Mouse (Mus musculus) heart, embryonic 11.5 days (tissue): ENCODE results near the gene Duoxa1. TPM values are rescaled to one million over a fixed set of nuclear protein-coding genes. Genes with fewer than 3 reads are reported as not detected.

Experiments used
- ATAC-seq: fragments of 200-750 bp; cut with Nextera tagmentation; replicated peaks from 2 replicates; pipeline ENCODE4 v1.8.0; 2017; ENCODE audit warnings: moderate library complexity; ENCODE audit not compliant: insufficient number of reproducible peaks, low FRiP score, low TSS enrichment
- H3K27ac ChIP-seq: fragments of 300-500 bp; sonication (generic); 2 replicates; pipeline ENCODE4 v1.5.1; 2014; ENCODE audit warnings: mild to moderate bottlenecking, low read depth, low read length
- H3K27me3 ChIP-seq: fragments of 300-500 bp; sonication (generic); 2 replicates; pipeline ENCODE4 v1.6.1; 2014; ENCODE audit warnings: mild to moderate bottlenecking, low read length, mixed read lengths; ENCODE audit not compliant: control insufficient read depth, insufficient read depth
- H3K36me3 ChIP-seq: fragments of 300-500 bp; sonication (generic); 2 replicates; pipeline ENCODE4 v1.6.1; 2014; ENCODE audit warnings: mild to moderate bottlenecking, low read length, moderate library complexity, mixed read lengths; ENCODE audit not compliant: control insufficient read depth, insufficient read depth
- H3K4me1 ChIP-seq: fragments of 300-500 bp; sonication (generic); 2 replicates; pipeline ENCODE4 v1.6.1; 2014; ENCODE audit warnings: low read length; ENCODE audit not compliant: control insufficient read depth, insufficient read depth
- H3K4me2 ChIP-seq: fragments of 300-500 bp; sonication (generic); 2 replicates; pipeline ENCODE4 v1.6.1; 2014; ENCODE audit warnings: mild to moderate bottlenecking, moderate library complexity
- H3K4me3 ChIP-seq: fragments of 300-500 bp; sonication (generic); 2 replicates; pipeline ENCODE4 v1.5.1; 2014; ENCODE audit warnings: low read depth, low read length
- H3K9ac ChIP-seq: fragments of 300-500 bp; sonication (generic); 2 replicates; pipeline ENCODE4 v1.6.1; 2014; ENCODE audit warnings: mild to moderate bottlenecking, low read depth, low read length, moderate library complexity
- H3K9me3 ChIP-seq: fragments of 300-500 bp; sonication (generic); replicated peaks from 2 replicates; pipeline ENCODE4 v1.6.1; 2016; ENCODE audit warnings: low read length; ENCODE audit not compliant: control insufficient read depth
- WGBS: fragments of 180-500 bp; shearing (Covaris S2); extraction: QIAGEN DNeasy Blood & Tissue Kit; methylation state at CpG from one replicate; pipeline ENCODE4 v1.1.7; 2014; ENCODE audit not compliant: insufficient replicate concordance; 5-methylcytosine and 5-hydroxymethylcytosine counted together
- polyA plus RNA-seq: library from polyadenylated mRNA; unstranded; fragments of >200 nt; fragmentation: Nextera tagmentation; extraction: Ambion mirVana; gene quantifications from 2 replicates; pipeline ENCODE4 v1.2.1, GENCODE M21; 2014

Gene Duoxa1
- polyA plus RNA-seq, 1 experiment from 2014 or later, result not detected

DNA sequence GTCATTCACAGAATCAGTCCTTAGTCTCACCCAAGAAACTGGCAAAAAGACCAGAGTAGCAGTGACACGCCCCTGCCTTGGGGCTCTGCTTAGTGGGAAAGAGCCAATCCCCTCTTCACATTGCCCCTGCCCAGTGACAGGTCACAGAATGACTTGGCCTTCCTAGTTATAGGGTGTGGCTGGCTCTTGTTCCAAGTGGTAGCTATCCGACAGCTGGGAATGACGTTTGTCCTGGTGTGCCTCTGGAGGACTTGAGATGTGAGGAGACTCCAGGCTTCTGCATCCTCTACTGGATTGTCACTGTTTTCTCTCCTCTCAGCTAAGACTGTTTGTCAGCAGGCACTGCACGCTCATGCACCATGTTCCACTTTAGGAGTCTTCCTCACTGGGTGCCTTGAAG is 3.9 kb upstream of the Duoxa1 start:
- H3K9ac ChIP-seq, result no peak overlapping the region
- no peak overlapping the region for H3K4me3 ChIP-seq
- H3K9me3 ChIP-seq, result no peaks in the 10 kb centered on the region
- no peak overlapping the region for H3K4me2 ChIP-seq
- 0 out of 2 replicates have a peak, but pooled peaks cover 3% of the 10 kb centered on the region for H3K4me1 ChIP-seq
- no peaks in the 10 kb centered on the region for H3K36me3 ChIP-seq
- H3K27me3 ChIP-seq, result peaks cover 39% of the 10 kb centered on the region
- ATAC-seq, result no peak; the same call in 1 of the 2 replicates
- WGBS, result 70% methylated on average over 4 of the region's 4 CpGs
- no peak overlapping the region for H3K27ac ChIP-seq

DNA sequence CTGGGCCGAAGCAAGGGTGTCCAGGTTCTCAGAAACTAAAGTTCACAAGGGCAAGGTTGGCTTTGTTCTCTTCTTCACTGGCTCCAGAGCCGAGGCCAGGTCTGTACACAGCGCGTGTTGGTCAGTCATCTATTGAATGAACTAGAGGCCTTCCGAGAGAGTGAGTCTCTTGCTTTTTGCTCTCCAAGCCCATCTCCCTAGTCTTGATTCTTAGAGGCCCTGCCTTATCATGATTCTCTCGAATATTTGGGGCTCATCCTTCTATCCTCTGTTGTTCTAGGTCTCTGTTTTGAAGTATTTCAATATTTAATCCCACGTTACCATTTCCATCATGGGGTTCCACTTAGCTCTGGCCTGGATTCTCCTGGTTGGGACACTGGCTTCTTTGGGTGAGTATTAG is 1.8 kb upstream of the Duoxa1 start, which contains the start of gene Duox1:
Duox1 (plus strand) TSS at position 301 of the 400 bp plus-strand sequence.
- Histone ChIP-seq H3K4me3 (no peak within 1 kb of the TSS), H3K9me3 (no peaks in the 10 kb centered on the region), H3K36me3 (no peaks in the 10 kb centered on the region), H3K4me2 (no peak within 1 kb of the TSS), H3K4me1 (0 out of 2 replicates have a peak, but pooled peaks cover 3% of the 10 kb centered on the region), H3K9ac (no peak within 1 kb of the TSS), H3K27ac (no peak within 1 kb of the TSS), H3K27me3 (peaks cover 57% of the 10 kb centered on the region)
- no peak for ATAC-seq
- WGBS, result 78% methylated on average over 7 of the region's 7 CpGs

DNA sequence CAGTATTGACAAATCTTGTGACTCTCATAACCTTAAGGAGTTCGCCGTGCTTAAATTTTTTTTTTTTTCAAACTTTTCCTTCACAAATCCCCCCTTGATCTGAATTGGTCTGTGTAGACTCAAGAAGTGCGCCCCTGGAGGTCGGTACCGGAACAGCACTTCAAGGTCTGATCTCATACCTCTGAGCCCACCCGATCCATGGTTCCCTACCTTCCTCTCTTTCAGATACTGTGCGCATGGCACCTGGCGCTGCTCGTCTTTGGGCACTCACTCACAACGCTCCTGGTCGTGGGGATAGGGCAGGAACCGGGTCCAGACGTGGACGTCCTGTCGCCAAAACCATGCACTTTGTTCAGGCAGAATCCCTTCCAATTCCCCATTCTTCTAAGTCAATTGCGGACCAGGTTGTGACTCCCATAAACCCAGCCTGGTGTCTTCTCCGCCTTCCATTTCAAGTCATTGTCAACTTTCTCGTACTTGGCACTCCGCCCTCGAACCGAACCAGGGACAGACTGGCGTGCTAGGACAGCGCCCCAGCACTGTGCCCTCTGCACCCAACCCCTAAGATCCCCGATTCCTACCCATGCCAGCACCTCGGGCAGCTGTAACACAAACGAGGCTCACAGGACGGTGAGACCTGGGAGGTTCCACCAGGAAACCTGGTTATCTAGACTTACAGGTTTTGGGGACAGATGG is 660 bp downstream of the Duoxa1 start:
- no peaks in the 10 kb centered on the region for H3K36me3 ChIP-seq
- H3K27me3 ChIP-seq, result peaks cover 65% of the 10 kb centered on the region
- H3K4me3 ChIP-seq, result peak overlapping the region; percentile 25
- H3K27ac ChIP-seq, result no peak overlapping the region
- no peak overlapping the region for H3K9ac ChIP-seq
- H3K4me2 ChIP-seq, result peak overlapping the region; percentile 57
- no peaks in the 10 kb centered on the region for H3K9me3 ChIP-seq
- H3K4me1 ChIP-seq, result 0 out of 2 replicates have a peak, but pooled peaks cover 3% of the 10 kb centered on the region
- 4% methylated on average over 27 of the region's 27 CpGs for WGBS
- ATAC-seq, result no peak

DNA sequence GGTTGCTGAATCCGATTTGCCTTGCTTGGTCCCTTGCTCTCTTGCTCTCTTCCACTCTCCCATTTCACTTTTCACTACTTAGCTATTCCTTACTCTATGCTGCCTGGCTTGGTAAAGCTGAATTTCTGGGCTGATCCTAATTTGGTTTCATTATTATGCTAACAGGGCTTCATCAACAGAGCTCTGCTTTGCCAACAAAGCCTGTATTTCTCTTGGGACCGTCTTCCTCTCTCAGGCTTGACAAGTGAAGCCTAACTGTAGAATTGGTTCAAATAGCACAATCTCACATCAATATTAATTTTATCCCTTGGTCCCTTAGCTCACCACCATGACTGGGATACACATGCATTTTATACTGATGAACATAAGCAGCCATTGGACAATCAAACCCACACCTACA is 2.0 kb downstream of the Duoxa1 start:
- no peaks in the 10 kb centered on the region for H3K36me3 ChIP-seq
- H3K9me3 ChIP-seq, result no peaks in the 10 kb centered on the region
- 46% methylated on average over 2 of the region's 2 CpGs for WGBS
- H3K4me1 ChIP-seq, result 0 out of 2 replicates have a peak, but pooled peaks cover 3% of the 10 kb centered on the region
- no peak overlapping the region for H3K27ac ChIP-seq
- ATAC-seq, result no peak
- H3K27me3 ChIP-seq, result peaks cover 78% of the 10 kb centered on the region
- no peak overlapping the region for H3K4me3 ChIP-seq
- no peak overlapping the region for H3K4me2 ChIP-seq
- no peak overlapping the region for H3K9ac ChIP-seq

DNA sequence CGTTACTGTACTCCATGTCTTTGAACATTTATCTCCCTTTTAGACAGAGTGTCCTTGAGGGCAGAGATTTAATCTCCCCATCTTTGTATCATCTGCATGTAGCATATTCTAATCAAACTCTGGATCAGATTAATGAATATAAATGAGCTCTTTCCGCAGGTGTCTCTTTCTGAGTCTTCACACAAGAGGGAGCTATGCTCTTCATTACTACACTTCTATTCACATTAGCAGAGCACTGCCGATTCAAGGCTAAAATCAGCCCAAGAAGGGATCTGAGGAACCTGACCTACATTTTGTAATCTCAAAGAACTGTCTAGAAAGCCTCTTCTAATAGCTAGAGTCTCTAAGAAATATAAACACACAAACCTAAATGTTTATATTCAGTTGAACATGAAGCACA is 3.9 kb downstream of the Duoxa1 start:
- Histone ChIP-seq H3K4me3 (no peak overlapping the region), H3K27ac (no peak overlapping the region), H3K9ac (no peak overlapping the region), H3K36me3 (no peaks in the 10 kb centered on the region), H3K4me2 (no peak overlapping the region), H3K9me3 (no peaks in the 10 kb centered on the region), H3K4me1 (0 out of 2 replicates have a peak, but pooled peaks cover 3% of the 10 kb centered on the region), H3K27me3 (peaks cover 84% of the 10 kb centered on the region)
- no peak for ATAC-seq
- 41% methylated on average over 3 of the region's 3 CpGs for WGBS

DNA sequence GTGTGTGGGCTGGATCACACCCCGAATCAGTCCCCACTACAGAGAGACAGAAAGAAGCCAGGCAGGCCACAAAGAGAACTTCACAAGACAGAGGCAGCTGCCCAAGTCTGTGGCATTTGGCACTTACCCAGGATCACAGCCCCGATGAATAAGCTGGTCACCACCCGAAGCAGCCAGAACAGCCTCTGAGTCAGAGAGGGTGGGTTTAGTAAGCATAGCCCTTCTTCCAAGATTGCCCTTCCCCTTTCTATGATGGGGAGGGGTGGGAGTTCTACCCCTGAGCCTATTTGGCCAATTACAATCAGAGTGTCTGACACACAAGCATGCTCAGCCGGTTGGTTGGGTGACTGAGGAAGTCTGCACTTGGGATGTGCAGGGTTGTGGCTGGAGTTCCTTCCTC is 7.3 kb downstream of the Duoxa1 start:
- Histone ChIP-seq H3K4me2 (no peak overlapping the region), H3K9ac (no peak overlapping the region), H3K36me3 (no peaks in the 10 kb centered on the region), H3K4me3 (no peak overlapping the region), H3K4me1 (peaks cover 6% of the 10 kb centered on the region; the same call in 1 of the 2 replicates), H3K27me3 (peaks cover 82% of the 10 kb centered on the region), H3K9me3 (no peaks in the 10 kb centered on the region), H3K27ac (no peak overlapping the region)
- ATAC-seq, result no peak
- WGBS, result 49% methylated on average over 4 of the region's 4 CpGs

DNA sequence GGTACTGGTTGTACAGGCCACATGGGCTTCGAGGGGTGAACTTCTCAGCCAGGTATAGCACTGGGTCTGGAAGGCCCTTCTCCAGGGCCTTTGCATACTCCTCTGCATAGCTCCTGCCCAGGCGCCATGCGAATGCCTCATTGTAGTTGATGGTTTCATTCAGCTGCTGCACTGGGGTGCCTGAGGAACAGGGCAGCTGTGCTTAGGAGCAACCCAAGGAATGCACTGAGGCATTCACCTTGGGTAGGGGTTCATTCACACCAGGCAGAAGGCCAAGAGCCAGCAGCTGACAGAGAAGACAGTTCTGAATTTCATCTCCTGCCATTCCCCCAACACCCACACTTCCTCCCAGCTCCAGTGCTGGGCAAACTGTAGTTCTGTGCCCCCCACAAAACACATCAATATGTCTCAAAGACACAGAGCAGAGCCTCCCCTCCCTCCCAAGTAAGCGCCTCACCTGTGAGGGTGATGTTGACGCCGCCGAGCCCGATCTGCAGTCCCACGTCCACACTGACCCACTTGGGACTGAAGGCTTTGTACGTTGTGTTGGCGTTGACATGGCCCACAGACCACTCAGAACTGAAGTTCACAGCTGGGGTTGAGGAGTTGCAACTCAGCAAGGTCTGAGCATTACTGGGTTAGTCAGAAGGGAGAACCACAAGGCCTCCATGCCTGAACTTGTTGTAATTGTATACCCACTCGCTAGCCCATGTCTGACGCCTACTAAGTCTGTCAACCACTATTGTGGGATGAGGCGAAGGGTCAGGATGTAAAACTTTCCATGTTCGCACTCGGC is 8.2 kb downstream of the Duoxa1 start:
- Histone ChIP-seq H3K27me3 (peaks cover 83% of the 10 kb centered on the region), H3K9me3 (no peaks in the 10 kb centered on the region), H3K36me3 (no peaks in the 10 kb centered on the region), H3K4me3 (no peak overlapping the region), H3K27ac (no peak overlapping the region), H3K9ac (no peak overlapping the region), H3K4me2 (no peak overlapping the region), H3K4me1 (peaks cover 8% of the 10 kb centered on the region; the same call in 1 of the 2 replicates)
- ATAC-seq, result no peak
- 79% methylated on average over 16 of the region's 16 CpGs for WGBS

DNA sequence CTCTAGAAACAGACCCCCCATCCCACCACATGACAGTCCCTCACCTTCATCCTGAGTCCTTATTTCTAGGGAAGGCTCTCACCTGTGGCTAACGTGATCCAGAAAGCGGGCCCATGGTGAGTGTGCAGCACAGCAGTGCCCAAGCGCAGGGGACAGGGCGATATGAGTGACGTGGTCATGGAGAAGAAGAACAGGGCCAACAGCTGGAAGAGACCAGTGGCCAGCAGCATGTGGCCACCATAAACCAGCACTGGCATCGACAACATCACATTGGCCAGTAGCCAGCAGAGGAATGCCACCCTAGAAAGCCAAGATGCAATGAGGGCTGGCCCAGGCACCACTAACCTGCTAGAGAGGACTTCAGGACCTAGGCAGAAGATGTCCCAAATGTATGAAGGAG is 9.0 kb downstream of the Duoxa1 start:
- peaks cover 89% of the 10 kb centered on the region for H3K27me3 ChIP-seq
- no peaks in the 10 kb centered on the region for H3K9me3 ChIP-seq
- H3K9ac ChIP-seq, result no peak overlapping the region
- H3K4me1 ChIP-seq, result peaks cover 8% of the 10 kb centered on the region; the same call in 1 of the 2 replicates
- 85% methylated on average over 6 of the region's 6 CpGs for WGBS
- H3K36me3 ChIP-seq, result no peaks in the 10 kb centered on the region
- H3K27ac ChIP-seq, result no peak overlapping the region
- ATAC-seq, result no peak
- H3K4me2 ChIP-seq, result no peak overlapping the region
- no peak overlapping the region for H3K4me3 ChIP-seq
